Mouse (Mus musculus): ENCODE results near the gene Tulp4.

Tulp4 gene

GRCm38 (mm10) chr17:6125441-6125840 lies 19.2 kb downstream of the Tulp4 start:
- no peak for DNase-seq (ENCODE audit: low spot score)

- no peak for DNase-seq (ENCODE audit: low spot score)
These were observed 21.8 kb downstream of the Tulp4 start for GRCm38 (mm10) chr17:6128039-6128438.

GRCm38 (mm10) chr17:6129361-6129760 lies 23.1 kb downstream of the Tulp4 start:
- DNase-seq (ENCODE audit: low spot score): no peak

- no peak for DNase-seq (ENCODE audit: low spot score)
These were observed 24.8 kb downstream of the Tulp4 start for GRCm38 (mm10) chr17:6131083-6131482.

GRCm38 (mm10) chr17:6140875-6141274 lies 34.6 kb downstream of the Tulp4 start:
- DNase-seq (ENCODE audit: low spot score): no peak

- no peak for DNase-seq (ENCODE audit: low spot score)
These were observed 35.1 kb downstream of the Tulp4 start for GRCm38 (mm10) chr17:6141344-6141743.

GRCm38 (mm10) chr17:6145244-6145643 lies 39.0 kb downstream of the Tulp4 start:
- no peak for DNase-seq (ENCODE audit: low spot score)

GRCm38 (mm10) chr17:6152941-6153340 lies 46.7 kb downstream of the Tulp4 start:
- no peak for DNase-seq (ENCODE audit: low spot score)

GRCm38 (mm10) chr17:6153581-6153980 lies 47.3 kb downstream of the Tulp4 start:
- no peak for DNase-seq (ENCODE audit: low spot score)

- no peak for DNase-seq (ENCODE audit: low spot score)
These were observed 48.1 kb downstream of the Tulp4 start for GRCm38 (mm10) chr17:6154366-6154765.

- DNase-seq (ENCODE audit: low spot score): no peak
These were observed 54.3 kb downstream of the Tulp4 start for GRCm38 (mm10) chr17:6160495-6160894.

- DNase-seq (ENCODE audit: low spot score): no peak
These were observed 55.7 kb downstream of the Tulp4 start for GRCm38 (mm10) chr17:6161916-6162315.

GRCm38 (mm10) chr17:6162761-6163160 lies 56.5 kb downstream of the Tulp4 start:
- no peak for DNase-seq (ENCODE audit: low spot score)

GRCm38 (mm10) chr17:6164911-6165310 lies 58.7 kb downstream of the Tulp4 start:
- no peak for DNase-seq (ENCODE audit: low spot score)

GRCm38 (mm10) chr17:6172440-6172839 lies 66.2 kb downstream of the Tulp4 start:
- DNase-seq (ENCODE audit: low spot score): no peak

GRCm38 (mm10) chr17:6172926-6173690 lies 66.9 kb downstream of the Tulp4 start:
- no peak for DNase-seq (ENCODE audit: low spot score)

- DNase-seq (ENCODE audit: low spot score): no peak
These were observed 68.3 kb downstream of the Tulp4 start for GRCm38 (mm10) chr17:6174574-6174973.

- no peak for DNase-seq (ENCODE audit: low spot score)
These were observed 72.5 kb downstream of the Tulp4 start for GRCm38 (mm10) chr17:6178564-6179267.

GRCm38 (mm10) chr17:6179389-6179788 lies 73.2 kb downstream of the Tulp4 start:
- no peak for DNase-seq (ENCODE audit: low spot score)

- no peak for DNase-seq (ENCODE audit: low spot score)
These were observed 74.2 kb downstream of the Tulp4 start for GRCm38 (mm10) chr17:6180421-6180820.

- DNase-seq (ENCODE audit: low spot score): no peak
These were observed 76.5 kb downstream of the Tulp4 start for GRCm38 (mm10) chr17:6182715-6183114.

- no peak for DNase-seq (ENCODE audit: low spot score)
These were observed 80.4 kb downstream of the Tulp4 start for GRCm38 (mm10) chr17:6186651-6187050.

- no peak for DNase-seq (ENCODE audit: low spot score)
These were observed 80.9 kb downstream of the Tulp4 start for GRCm38 (mm10) chr17:6187183-6187582.

- no peak for DNase-seq (ENCODE audit: low spot score)
These were observed 83.0 kb downstream of the Tulp4 start for GRCm38 (mm10) chr17:6189207-6189606.
